Mouse (Mus musculus) E14TG2a.4 (cell line): ENCODE data around the gene Mrps18a.
A peak's percentile ranks its signal among the peaks of the same experiment; 100 is the strongest.

Experiments
- CTCF ChIP-seq: conservative IDR thresholded peaks from 2 replicates; pipeline ENCODE4 v1.5.1; 2014; ENCODE audit warnings: low read length
- NANOG ChIP-seq: IDR thresholded peaks from 2 replicates; pipeline ENCODE4 v1.6.1; 2014; ENCODE audit warnings: borderline replicate concordance, low read length, mixed read lengths

GRCm38 (mm10) chr17:46132058-46132718 is 21.4 kb downstream of the Mrps18a start:
- peak; percentile 85 for TF ChIP-seq CTCF
- TF ChIP-seq NANOG = no peak
